Mouse (Mus musculus) midbrain, embryonic 14.5 days (tissue): ENCODE data around the gene Sdr39u1. TPM values are rescaled to one million over a fixed set of nuclear protein-coding genes. Genes with fewer than 3 reads are reported as not detected.

Experiments
- ATAC-seq: fragments of 200-750 bp; cut with Nextera tagmentation; 2 replicates; pipeline ENCODE4 v1.8.0; 2017; ENCODE audit warnings: moderate number of reproducible peaks, moderate library complexity; ENCODE audit not compliant: low FRiP score, low TSS enrichment
- DNase-seq: peaks from one replicate; pipeline ENCODE4 v3.0.0-alpha.2; 2015
- H3K27ac ChIP-seq: fragments of 300-500 bp; sonication (generic); replicated peaks from 2 replicates; pipeline ENCODE4 v1.5.1; 2014; ENCODE audit warnings: mild to moderate bottlenecking, low read depth, low read length, moderate library complexity
- H3K27me3 ChIP-seq: fragments of 300-500 bp; sonication (generic); 2 replicates; pipeline ENCODE4 v1.6.1; 2014; ENCODE audit warnings: low read length, control low read depth, mixed read lengths; ENCODE audit not compliant: control insufficient read depth, insufficient read depth
- H3K36me3 ChIP-seq: fragments of 300-500 bp; sonication (generic); 2 replicates; pipeline ENCODE4 v1.6.1; 2014; ENCODE audit warnings: low read length, control low read depth; ENCODE audit not compliant: control insufficient read depth, insufficient read depth
- H3K4me1 ChIP-seq: fragments of 300-500 bp; sonication (generic); 2 replicates; pipeline ENCODE4 v1.6.1; 2014; ENCODE audit warnings: mild to moderate bottlenecking, antibody characterized with exemption, low read length, control low read depth; ENCODE audit not compliant: control insufficient read depth, insufficient read depth
- H3K4me2 ChIP-seq: fragments of 300-500 bp; sonication (generic); 2 replicates; pipeline ENCODE4 v1.6.1; 2014; ENCODE audit warnings: mild to moderate bottlenecking, low read length, moderate library complexity
- H3K4me3 ChIP-seq: fragments of 300-500 bp; sonication (generic); replicated peaks from 2 replicates; pipeline ENCODE4 v1.5.1; 2014; ENCODE audit warnings: low read depth, low read length
- H3K9ac ChIP-seq: fragments of 300-500 bp; sonication (generic); replicated peaks from 2 replicates; pipeline ENCODE4 v1.6.1; 2014; ENCODE audit warnings: mild to moderate bottlenecking, low read length, moderate library complexity
- H3K9me3 ChIP-seq: fragments of 300-500 bp; sonication (generic); 2 replicates; pipeline ENCODE4 v1.6.1; 2016; ENCODE audit warnings: low read length, control low read depth, mixed read lengths; ENCODE audit not compliant: control insufficient read depth
- WGBS: fragments of 180-500 bp; shearing (Covaris S2); extraction: QIAGEN DNeasy Blood & Tissue Kit; methylation state at CpG from one replicate; pipeline ENCODE4 v1.1.7; 2014; 5-methylcytosine and 5-hydroxymethylcytosine counted together
- polyA plus RNA-seq: library from polyadenylated mRNA; unstranded; fragments of >200 nt; fragmentation: Nextera tagmentation; extraction: Ambion mirVana; gene quantifications from 2 replicates; pipeline ENCODE4 v1.2.1, GENCODE M21; 2014

The Sdr39u1 gene
- polyA plus RNA-seq, 1 experiment from 2014 or later: 125 TPM

GRCm38 (mm10) chr14:55922475-55923232 is 22.6 kb upstream of the Sdr39u1 start:
- ATAC-seq (no peak), DNase-seq (no peak)
- Histone ChIP-seq H3K9me3 (no peaks in the 10 kb centered on the region), H3K4me2 (no peak overlapping the region), H3K27me3 (no peaks in the 10 kb centered on the region), H3K4me1 (no peaks in the 10 kb centered on the region), H3K4me3 (no peak overlapping the region), H3K9ac (no peak overlapping the region), H3K27ac (no peak overlapping the region), H3K36me3 (no peaks in the 10 kb centered on the region)
- 87% methylated on average over 7 of the region's 7 CpGs for WGBS

- 0 out of 2 replicates have a peak overlapping the region, but pooled peaks have one; percentile 27 for H3K9ac ChIP-seq
- H3K27me3 ChIP-seq: no peaks in the 10 kb centered on the region
- H3K4me1 ChIP-seq: no peaks in the 10 kb centered on the region
- H3K9me3 ChIP-seq: no peaks in the 10 kb centered on the region
- H3K4me2 ChIP-seq: peak overlapping the region; percentile 35; the same call in 1 of the 2 replicates
- 42% methylated on average over 14 of the region's 14 CpGs for WGBS
- DNase-seq: peak; percentile 97
- no peaks in the 10 kb centered on the region for H3K36me3 ChIP-seq
- no peak overlapping the region for H3K4me3 ChIP-seq
- no peak overlapping the region for H3K27ac ChIP-seq
- peak; percentile 78; the same call in 1 of the 2 replicates for ATAC-seq
These were observed 18.4 kb upstream of the Sdr39u1 start for GRCm38 (mm10) chr14:55918240-55919082.

- no peaks in the 10 kb centered on the region for H3K9me3 ChIP-seq
- H3K4me1 ChIP-seq: no peaks in the 10 kb centered on the region
- ATAC-seq: no peak
- H3K27ac ChIP-seq: no peak overlapping the region
- no peaks in the 10 kb centered on the region for H3K27me3 ChIP-seq
- H3K9ac ChIP-seq: no peak overlapping the region
- no peaks in the 10 kb centered on the region for H3K36me3 ChIP-seq
- H3K4me3 ChIP-seq: no peak overlapping the region
- 63% methylated on average over 4 of the region's 4 CpGs for WGBS
- H3K4me2 ChIP-seq: no peak overlapping the region
- no peak for DNase-seq
These were observed 13.3 kb upstream of the Sdr39u1 start for GRCm38 (mm10) chr14:55913406-55913805.

GRCm38 (mm10) chr14:55905518-55905917 is 5.4 kb upstream of the Sdr39u1 start:
- WGBS: 25% methylated on average over 1 of the region's 1 CpGs
- peaks cover 6% of the 10 kb centered on the region for H3K4me1 ChIP-seq
- H3K27ac ChIP-seq: no peak overlapping the region
- no peak overlapping the region for H3K9ac ChIP-seq
- H3K9me3 ChIP-seq: no peaks in the 10 kb centered on the region
- no peak overlapping the region for H3K4me2 ChIP-seq
- no peak for ATAC-seq
- no peaks in the 10 kb centered on the region for H3K36me3 ChIP-seq
- no peak for DNase-seq
- H3K27me3 ChIP-seq: no peaks in the 10 kb centered on the region
- no peak overlapping the region for H3K4me3 ChIP-seq

- peak; percentile 40; the same call in 1 of the 2 replicates for ATAC-seq
- peak overlapping the region; percentile 80 for H3K27ac ChIP-seq
- H3K9ac ChIP-seq: peak overlapping the region; percentile 86
- no peaks in the 10 kb centered on the region for H3K27me3 ChIP-seq
- H3K4me2 ChIP-seq: peak overlapping the region; percentile 59
- DNase-seq: no peak
- H3K9me3 ChIP-seq: no peaks in the 10 kb centered on the region
- peak overlapping the region; percentile 55 for H3K4me3 ChIP-seq
- peaks cover 30% of the 10 kb centered on the region for H3K36me3 ChIP-seq
- WGBS: 7% methylated on average over 12 of the region's 12 CpGs
- peaks cover 14% of the 10 kb centered on the region for H3K4me1 ChIP-seq
These were observed 292 bp upstream of the Sdr39u1 start for GRCm38 (mm10) chr14:55900414-55900755.

GRCm38 (mm10) chr14:55898947-55899346 is 1.1 kb downstream of the Sdr39u1 start:
- H3K4me3 ChIP-seq: peak overlapping the region; percentile 55
- H3K4me2 ChIP-seq: peak overlapping the region; percentile 59
- DNase-seq: no peak
- H3K4me1 ChIP-seq: peaks cover 14% of the 10 kb centered on the region
- ATAC-seq: no peak
- H3K9me3 ChIP-seq: no peaks in the 10 kb centered on the region
- WGBS: 87% methylated on average over 7 of the region's 7 CpGs
- H3K27ac ChIP-seq: no peak overlapping the region
- H3K36me3 ChIP-seq: peaks cover 44% of the 10 kb centered on the region
- H3K9ac ChIP-seq: peak overlapping the region; percentile 86; the same call in 1 of the 2 replicates
- H3K27me3 ChIP-seq: no peaks in the 10 kb centered on the region

GRCm38 (mm10) chr14:55897671-55898070 is 2.4 kb downstream of the Sdr39u1 start:
- peaks cover 52% of the 10 kb centered on the region for H3K36me3 ChIP-seq

GRCm38 (mm10) chr14:55886571-55887382 is 13.3 kb downstream of the Sdr39u1 start:
- no peak overlapping the region for H3K4me2 ChIP-seq
- peaks cover 45% of the 10 kb centered on the region for H3K36me3 ChIP-seq
- H3K27ac ChIP-seq: no peak overlapping the region
- 85% methylated on average over 24 of the region's 24 CpGs for WGBS
- H3K4me1 ChIP-seq: peaks cover 12% of the 10 kb centered on the region
- H3K9ac ChIP-seq: no peak overlapping the region
- H3K9me3 ChIP-seq: no peaks in the 10 kb centered on the region
- no peak overlapping the region for H3K4me3 ChIP-seq
- ATAC-seq: no peak
- no peaks in the 10 kb centered on the region for H3K27me3 ChIP-seq
- DNase-seq: no peak

More at GRCm38 (mm10) chr14:55897671-55898070, 2.4 kb downstream of the Sdr39u1 start:
- Histone ChIP-seq H3K4me1 (peaks cover 14% of the 10 kb centered on the region), H3K9me3 (no peaks in the 10 kb centered on the region), H3K4me3 (no peak overlapping the region), H3K9ac (no peak overlapping the region), H3K4me2 (no peak overlapping the region), H3K27ac (no peak overlapping the region), H3K27me3 (no peaks in the 10 kb centered on the region)
- ATAC-seq (no peak), DNase-seq (no peak)
- 94% methylated on average over 12 of the region's 12 CpGs for WGBS
